Mouse (Mus musculus): ENCODE data around the gene Cst7. TPM values are rescaled to one million over a fixed set of nuclear protein-coding genes. Genes with fewer than 3 reads are reported as not detected.

Gene Cst7
- total RNA-seq (2023) = 10 to 100 TPM; 20.3 to 25.4 TPM

GRCm38 (mm10) chr2:150569847-150570590 lies at the start of gene Cst7:
Cst7 (plus strand) TSS chr2:150570415.

GRCm38 (mm10) chr2:150608087-150608799 lies 38.0 kb downstream of the Cst7 start, which contains the start of gene Apmap:
Apmap (minus strand) TSS chr2:150608567.

Other genes with a start within 250 kb of the Cst7 start
- gene Gm10130, start 246.7 kb upstream of the Cst7 start, total RNA-seq (2023) = 1 to 10 TPM in 1 of 2 experiments, not detected in 1; 2.5 TPM
- gene 3300002I08Rik, start 207.7 kb upstream of the Cst7 start, total RNA-seq (2023) = under 1 TPM; 0.59 to 0.97 TPM
- gene Zfp442, start 118.9 kb upstream of the Cst7 start, total RNA-seq (2023) = under 1 TPM; 0.18 to 0.38 TPM
- gene Zfp345, start 85.3 kb upstream of the Cst7 start, total RNA-seq (2023) = not detected
- 10 to 100 TPM; 32.1 to 36.0 TPM for gene Apmap, start 38.2 kb downstream of the Cst7 start, total RNA-seq (2023)
- gene Acss1, start 98.1 kb downstream of the Cst7 start, total RNA-seq (2023) = 10 to 100 TPM; 12.2 to 15.4 TPM
- not detected for gene Vsx1, start 118.9 kb downstream of the Cst7 start, total RNA-seq (2023)
- gene Entpd6, start 178.6 kb downstream of the Cst7 start, total RNA-seq (2023) = 1 to 10 TPM; 6.6 to 6.7 TPM
- 10 to 100 TPM; 14.2 to 14.3 TPM for gene Pygb, start 216.3 kb downstream of the Cst7 start, total RNA-seq (2023)